Mouse (Mus musculus): ENCODE results near the gene Agbl5.

Gene Agbl5

GRCm38 (mm10) chr5:30920621-30921020 lies 32.1 kb downstream of the Agbl5 start:
- DNase-seq (ENCODE audit: low spot score): no peak

DNA sequence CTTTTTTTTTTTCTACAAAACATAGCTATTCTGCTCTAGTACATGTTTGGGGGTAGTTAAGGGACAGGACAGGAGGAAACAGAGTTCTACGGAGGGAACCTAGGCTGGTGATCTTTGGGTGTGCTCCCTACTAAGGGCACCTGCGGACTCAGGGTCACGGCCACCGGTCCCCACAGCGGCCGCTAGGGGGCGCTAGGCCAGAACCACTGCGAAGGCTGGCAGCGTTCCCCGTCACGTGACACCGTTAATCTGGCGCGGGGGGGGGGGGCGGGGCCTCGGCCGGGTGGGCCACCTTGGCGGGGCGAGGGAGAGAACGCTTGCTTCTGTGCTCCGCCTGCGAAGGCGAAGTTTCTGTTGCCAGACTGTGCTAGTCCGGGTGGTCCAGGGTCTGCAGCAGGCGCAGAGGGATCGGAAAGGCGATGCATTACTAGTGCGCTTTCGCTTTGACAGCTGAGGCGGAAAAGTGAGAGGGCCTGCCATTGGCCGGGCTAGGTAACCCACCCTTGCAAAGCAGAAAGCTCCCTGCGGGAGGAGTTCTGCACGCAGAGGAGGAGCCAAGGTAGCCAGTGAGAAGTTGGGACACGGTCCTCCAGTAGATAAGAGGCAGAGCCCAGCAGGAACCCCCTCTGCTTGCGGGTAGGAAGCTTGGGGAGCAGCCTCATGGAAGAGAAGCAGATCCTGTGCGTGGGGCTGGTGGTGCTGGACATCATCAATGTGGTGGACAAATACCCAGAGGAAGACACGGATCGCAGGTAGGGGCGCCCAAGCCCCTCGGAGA lies 33.0 kb downstream of the Agbl5 start, which contains the start of gene Khk:
Gene Khk (plus strand): TSS at position 176 of the 778 bp plus-strand sequence.
- peak; percentile 88 for DNase-seq (ENCODE audit: low spot score)

DNA sequence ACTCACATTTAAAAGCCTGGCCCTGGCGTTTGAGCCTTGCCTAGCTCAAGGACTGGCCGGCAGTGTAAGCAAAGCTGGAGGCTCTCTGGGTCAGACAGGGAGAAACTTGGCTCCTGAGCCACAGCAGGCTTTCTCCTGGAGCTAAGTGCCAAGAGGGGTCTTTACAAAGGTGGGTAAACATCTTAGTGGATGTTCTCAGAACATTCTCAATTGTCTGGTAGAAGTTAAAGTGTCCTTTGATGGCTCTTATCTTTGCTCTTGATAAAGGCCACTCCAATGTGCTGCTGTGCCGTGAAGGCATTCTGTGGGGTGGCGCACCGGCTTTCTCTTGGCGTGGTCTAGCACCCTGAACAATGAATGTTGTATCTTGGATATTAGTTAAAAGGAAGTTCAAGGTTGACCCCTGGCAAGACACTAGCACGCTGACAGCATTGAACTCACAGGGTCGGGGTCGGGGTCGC lies 34.1 kb downstream of the Agbl5 start:
- no peak for DNase-seq (ENCODE audit: low spot score)

- DNase-seq (ENCODE audit: low spot score): no peak
Observed at GRCm38 (mm10) chr5:30923119-30923518, 34.6 kb downstream of the Agbl5 start.

GRCm38 (mm10) chr5:30924614-30925013 lies 36.1 kb downstream of the Agbl5 start:
- DNase-seq (ENCODE audit: low spot score): no peak

DNA sequence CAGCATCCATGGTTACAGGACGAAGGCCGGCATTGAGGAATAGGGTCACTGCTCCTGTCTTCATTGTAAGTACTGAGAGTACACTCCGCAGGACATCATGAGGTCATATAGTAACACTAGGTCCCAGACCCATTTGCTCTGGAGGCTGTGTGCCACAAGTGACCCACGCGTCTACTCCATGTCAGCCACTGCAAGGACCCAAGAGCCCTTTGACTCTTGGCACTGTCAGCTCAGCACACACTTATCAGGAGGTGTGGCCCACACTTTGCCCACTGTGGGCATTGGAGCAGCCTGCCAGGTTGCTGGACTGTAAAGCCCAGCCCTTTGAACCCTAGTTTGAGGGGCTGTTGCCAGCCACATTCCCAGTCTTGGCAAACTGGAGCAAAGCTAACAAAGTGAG lies 36.7 kb downstream of the Agbl5 start:
- no peak for DNase-seq (ENCODE audit: low spot score)

- no peak for DNase-seq (ENCODE audit: low spot score)
Observed at GRCm38 (mm10) chr5:30926073-30926472, 37.6 kb downstream of the Agbl5 start.

DNA sequence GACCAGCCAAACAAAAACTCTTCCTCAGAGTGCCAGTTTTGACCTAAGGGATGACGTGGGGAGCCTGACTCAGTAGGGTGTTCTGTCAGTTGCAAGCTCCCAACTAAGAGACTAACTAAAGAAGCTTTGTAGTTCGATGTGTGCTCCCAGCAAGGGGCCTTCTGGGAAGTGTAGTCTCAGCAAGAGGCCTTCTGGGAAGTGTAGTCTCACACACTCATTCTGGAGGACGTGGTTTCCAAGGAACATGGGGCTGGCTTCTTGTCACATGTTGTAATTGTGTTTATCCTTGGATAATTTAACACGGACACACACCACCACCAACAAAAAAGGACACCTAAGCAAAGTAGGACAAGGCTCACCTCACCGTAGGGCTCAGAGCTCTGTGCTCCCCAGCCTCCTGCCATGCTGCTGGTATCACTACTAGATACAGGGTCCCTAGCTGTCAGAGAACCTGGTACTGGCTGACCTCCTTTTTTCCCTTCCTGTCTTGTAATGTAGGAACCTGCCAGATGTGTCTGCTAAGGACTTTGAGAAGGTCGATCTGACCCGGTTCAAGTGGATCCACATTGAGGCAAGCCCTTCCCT lies 39.5 kb downstream of the Agbl5 start:
- no peak for DNase-seq (ENCODE audit: low spot score)

- DNase-seq (ENCODE audit: low spot score): no peak
Observed at GRCm38 (mm10) chr5:30930121-30930520, 41.6 kb downstream of the Agbl5 start.

DNA sequence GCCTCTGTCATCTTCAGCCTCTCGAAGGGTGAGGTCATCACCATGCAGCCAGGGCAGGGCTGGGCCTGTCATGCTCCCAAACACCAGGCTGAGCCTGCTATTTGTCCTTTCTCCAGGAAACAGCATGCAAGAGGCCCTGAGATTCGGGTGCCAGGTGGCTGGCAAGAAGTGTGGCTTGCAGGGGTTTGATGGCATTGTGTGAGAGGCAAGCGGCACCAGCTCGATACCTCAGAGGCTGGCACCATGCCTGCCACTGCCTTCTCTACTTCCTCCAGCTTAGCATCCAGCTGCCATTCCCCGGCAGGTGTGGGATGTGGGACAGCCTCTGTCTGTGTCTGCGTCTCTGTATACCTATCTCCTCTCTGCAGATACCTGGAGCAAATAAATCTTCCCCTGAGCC lies 42.4 kb downstream of the Agbl5 start:
- no peak for DNase-seq (ENCODE audit: low spot score)

DNA sequence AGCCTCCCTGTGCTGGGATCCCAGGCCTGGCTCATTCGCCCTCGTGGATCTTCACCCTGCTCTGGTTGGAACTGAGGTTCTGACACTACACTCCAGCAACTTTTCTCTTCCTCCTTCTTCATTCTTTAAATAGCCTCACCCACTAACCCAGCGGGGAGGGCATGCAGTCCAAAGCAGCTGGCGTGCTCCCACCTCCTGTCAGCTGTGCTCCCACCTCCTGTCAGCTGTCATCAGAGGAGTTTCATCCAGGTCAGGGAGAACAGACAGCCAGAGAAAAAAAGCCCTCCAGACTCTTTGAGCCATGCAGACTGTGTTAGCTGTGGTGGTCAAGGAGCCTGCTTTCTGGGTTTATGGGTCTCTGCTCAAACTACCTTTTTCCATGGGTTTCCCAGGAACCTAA lies 42.9 kb downstream of the Agbl5 start:
- no peak for DNase-seq (ENCODE audit: low spot score)

- no peak for DNase-seq (ENCODE audit: low spot score)
Observed at GRCm38 (mm10) chr5:30933705-30934104, 45.2 kb downstream of the Agbl5 start.

GRCm38 (mm10) chr5:30934725-30935461 lies 46.4 kb downstream of the Agbl5 start:
- DNase-seq (ENCODE audit: low spot score): no peak

DNA sequence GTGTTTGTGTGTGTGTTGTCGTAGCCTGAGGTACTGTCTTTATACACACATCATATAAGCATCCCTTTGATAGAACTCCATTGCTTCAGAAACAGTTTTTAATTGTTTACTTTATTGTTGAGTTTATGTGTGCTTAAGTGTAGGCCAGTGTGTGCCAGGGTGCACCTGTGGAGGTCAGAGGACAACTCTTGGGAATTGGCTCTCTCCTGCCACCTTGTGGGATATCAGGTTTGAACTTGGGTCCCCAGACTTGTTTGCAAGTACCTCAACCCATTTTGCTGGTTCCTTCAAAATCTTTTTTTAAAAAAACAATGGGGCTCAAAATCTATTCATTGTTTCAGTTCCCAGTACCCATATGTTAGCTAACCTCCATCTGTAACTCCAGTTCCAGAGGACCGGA lies 54.5 kb downstream of the Agbl5 start:
- no peak for DNase-seq (ENCODE audit: low spot score)

GRCm38 (mm10) chr5:30944344-30944743 lies 55.9 kb downstream of the Agbl5 start:
- DNase-seq (ENCODE audit: low spot score): no peak

GRCm38 (mm10) chr5:30944956-30945781 lies 56.7 kb downstream of the Agbl5 start, which contains the start of gene Cgref1:
Gene Cgref1, minus strand, starts transcription at chr5:30945591.
- DNase-seq (ENCODE audit: low spot score): peak; percentile 43

DNA sequence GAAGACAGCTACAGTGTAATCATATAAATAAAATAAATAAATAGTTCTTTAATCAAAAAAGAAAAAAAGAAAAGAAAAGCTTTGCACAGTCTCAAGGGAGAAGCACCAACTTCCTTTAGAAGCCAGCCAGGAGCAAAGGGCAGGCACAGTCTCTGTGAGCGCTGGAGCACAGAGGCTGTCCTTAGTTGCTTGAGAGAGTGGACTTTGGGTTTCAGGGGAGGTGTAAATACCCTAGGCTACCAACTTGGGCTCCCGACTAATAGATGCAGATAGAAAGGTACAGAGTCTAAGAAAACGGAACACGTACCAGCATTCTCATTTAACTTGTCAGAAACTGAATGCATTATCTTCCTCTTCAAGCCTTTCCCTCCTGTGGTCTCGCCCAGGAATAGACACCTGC lies 60.1 kb downstream of the Agbl5 start:
- DNase-seq (ENCODE audit: low spot score): no peak

DNA sequence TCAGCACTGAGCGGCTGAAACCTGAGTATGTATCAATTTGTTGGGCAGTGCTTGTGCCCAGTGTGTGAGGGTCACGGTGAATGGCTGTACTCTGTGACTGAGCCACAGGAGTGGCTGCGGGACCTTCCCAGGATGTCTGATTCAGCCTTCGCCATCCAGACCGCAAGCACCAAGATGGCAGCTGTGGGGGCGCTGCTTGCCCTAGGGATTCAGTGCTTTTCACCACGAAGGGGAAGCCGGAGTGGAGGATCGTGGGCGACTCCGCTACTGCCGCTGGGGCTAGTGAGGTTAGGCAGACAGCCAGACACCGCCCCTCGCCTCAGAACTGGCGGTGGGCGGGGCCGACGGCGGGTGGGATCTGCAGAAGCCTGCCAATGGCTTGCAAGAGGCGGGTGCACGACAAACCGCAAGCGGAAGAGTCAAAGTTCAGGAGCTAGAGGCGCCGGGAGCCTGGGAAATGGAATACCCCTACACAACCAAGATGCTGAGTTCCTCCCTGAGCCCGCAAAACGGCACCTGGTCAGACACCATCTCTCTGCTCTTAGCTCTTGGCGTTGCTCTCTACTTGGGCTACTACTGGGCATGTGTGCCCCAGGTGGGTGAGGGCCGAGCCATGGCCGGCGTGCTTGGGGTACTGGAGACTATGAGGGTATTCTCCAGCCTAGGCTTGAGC lies 61.3 kb downstream of the Agbl5 start:
- peak; percentile 90 for DNase-seq (ENCODE audit: low spot score)

- DNase-seq (ENCODE audit: low spot score): no peak
Observed at GRCm38 (mm10) chr5:30950451-30950850, 62.0 kb downstream of the Agbl5 start.

- no peak for DNase-seq (ENCODE audit: low spot score)
Observed at GRCm38 (mm10) chr5:30950922-30951321, 62.4 kb downstream of the Agbl5 start.

DNA sequence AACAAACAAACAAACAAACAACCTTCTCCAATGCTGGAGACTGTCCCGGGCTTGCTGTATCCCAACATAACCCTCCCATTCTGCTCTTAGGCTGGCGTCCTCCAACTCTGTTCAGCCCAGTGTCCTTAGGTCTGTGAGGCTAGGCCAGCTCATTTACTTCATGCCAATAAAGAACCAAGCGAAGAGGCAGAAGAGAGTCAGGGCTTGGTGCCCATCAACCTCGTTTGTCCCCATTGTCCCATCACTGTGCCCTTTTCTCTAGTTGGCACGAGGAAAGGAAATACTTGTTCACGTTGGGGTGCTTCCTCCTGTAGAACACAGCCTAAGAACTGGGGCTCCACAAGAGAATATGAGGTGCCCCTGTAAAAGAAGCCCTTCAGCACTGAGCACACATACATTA lies 63.2 kb downstream of the Agbl5 start:
- no peak for DNase-seq (ENCODE audit: low spot score)

All from testis, postnatal 14 days (tissue).